Mouse (Mus musculus) right cerebral cortex, adult 18-20 months (tissue): ENCODE measurements at regions not wholly inside any gene's neighbourhood (a gene's known extent, or its start where the extent isn't known, plus 50 kb on each side); places are given as distances from the start of the nearest gene placed in this dataset.
"Not testable (repeated sequence)": the region's sequence is repeated elsewhere in the genome, so short reads cannot be mapped to it uniquely, and the experiment has no call there.

Experiments used
- DNase-seq: peaks from one replicate; pipeline ENCODE4 v3.0.0; 2022; ENCODE audit warnings: mixed read lengths

GRCm38 (mm10) chr1:43305349-43306278 lies 108.8 kb upstream of the Fhl2 start:
- no peak for DNase-seq

GRCm38 (mm10) chr1:43310711-43311695 lies 114.2 kb upstream of the Fhl2 start:
- peak; percentile 10 for DNase-seq

- DNase-seq: not testable (repeated sequence)
Observed at GRCm38 (mm10) chr1:43316331-43316730, 119.5 kb upstream of the Fhl2 start.

GRCm38 (mm10) chr1:43317076-43317871 lies 120.5 kb upstream of the Fhl2 start:
- no peak for DNase-seq

- DNase-seq: not testable (repeated sequence)
Observed at GRCm38 (mm10) chr1:43333488-43333887, 110.9 kb upstream of the Nck2 start.

- DNase-seq: no peak
Observed at GRCm38 (mm10) chr1:43337168-43337784, 107.1 kb upstream of the Nck2 start.

- DNase-seq: no peak
Observed at GRCm38 (mm10) chr1:43338096-43338915, 106.1 kb upstream of the Nck2 start.

GRCm38 (mm10) chr1:43342848-43343247 lies 101.5 kb upstream of the Nck2 start:
- DNase-seq: no peak

GRCm38 (mm10) chr1:43343410-43343809 lies 101.0 kb upstream of the Nck2 start:
- DNase-seq: no peak

GRCm38 (mm10) chr1:43344001-43344400 lies 100.4 kb upstream of the Nck2 start:
- no peak for DNase-seq

GRCm38 (mm10) chr1:43347152-43347551 lies 97.2 kb upstream of the Nck2 start:
- no peak for DNase-seq

GRCm38 (mm10) chr1:43349966-43350365 lies 94.4 kb upstream of the Nck2 start:
- no peak for DNase-seq

- DNase-seq: peak; percentile 9
Observed at GRCm38 (mm10) chr1:43358191-43358590, 86.2 kb upstream of the Nck2 start.

GRCm38 (mm10) chr1:43359662-43360061 lies 84.7 kb upstream of the Nck2 start:
- DNase-seq: no peak

GRCm38 (mm10) chr1:43360291-43360690 lies 84.1 kb upstream of the Nck2 start:
- no peak for DNase-seq

- DNase-seq: no peak
Observed at GRCm38 (mm10) chr1:43360741-43361140, 83.6 kb upstream of the Nck2 start.

- DNase-seq: no peak
Observed at GRCm38 (mm10) chr1:43361455-43361863, 82.9 kb upstream of the Nck2 start.

- no peak for DNase-seq
Observed at GRCm38 (mm10) chr1:43362136-43362535, 82.2 kb upstream of the Nck2 start.

GRCm38 (mm10) chr1:43363178-43363577 lies 81.2 kb upstream of the Nck2 start:
- no peak for DNase-seq

- no peak for DNase-seq
Observed at GRCm38 (mm10) chr1:43366433-43366832, 77.9 kb upstream of the Nck2 start.
